Mouse (Mus musculus) gonadal fat pad, adult 2 months (tissue): Measurements from ENCODE around the gene Gm21987. TPM values are rescaled to one million over a fixed set of nuclear protein-coding genes. Genes with fewer than 3 reads are reported as not detected.
A peak's percentile ranks its signal among the peaks of the same experiment; 100 is the strongest.
"Not testable (repeated sequence)": the region's sequence is repeated elsewhere in the genome, so short reads cannot be mapped to it uniquely, and the experiment has no call there.

Experiments used
- DNase-seq: peaks from one replicate; pipeline ENCODE4 v3.0.0-alpha.2; 2012; ENCODE audit warnings: low read depth
- polyA plus RNA-seq: library from polyadenylated mRNA; depleted of rRNA; stranded (reverse); fragments of >200 nt; gene quantifications from 2 replicates; pipeline ENCODE4 v1.2.3, GENCODE M21; 2012; rRNA removed

Gene Gm21987
- polyA plus RNA-seq = not detected in 2 replicates

DNA sequence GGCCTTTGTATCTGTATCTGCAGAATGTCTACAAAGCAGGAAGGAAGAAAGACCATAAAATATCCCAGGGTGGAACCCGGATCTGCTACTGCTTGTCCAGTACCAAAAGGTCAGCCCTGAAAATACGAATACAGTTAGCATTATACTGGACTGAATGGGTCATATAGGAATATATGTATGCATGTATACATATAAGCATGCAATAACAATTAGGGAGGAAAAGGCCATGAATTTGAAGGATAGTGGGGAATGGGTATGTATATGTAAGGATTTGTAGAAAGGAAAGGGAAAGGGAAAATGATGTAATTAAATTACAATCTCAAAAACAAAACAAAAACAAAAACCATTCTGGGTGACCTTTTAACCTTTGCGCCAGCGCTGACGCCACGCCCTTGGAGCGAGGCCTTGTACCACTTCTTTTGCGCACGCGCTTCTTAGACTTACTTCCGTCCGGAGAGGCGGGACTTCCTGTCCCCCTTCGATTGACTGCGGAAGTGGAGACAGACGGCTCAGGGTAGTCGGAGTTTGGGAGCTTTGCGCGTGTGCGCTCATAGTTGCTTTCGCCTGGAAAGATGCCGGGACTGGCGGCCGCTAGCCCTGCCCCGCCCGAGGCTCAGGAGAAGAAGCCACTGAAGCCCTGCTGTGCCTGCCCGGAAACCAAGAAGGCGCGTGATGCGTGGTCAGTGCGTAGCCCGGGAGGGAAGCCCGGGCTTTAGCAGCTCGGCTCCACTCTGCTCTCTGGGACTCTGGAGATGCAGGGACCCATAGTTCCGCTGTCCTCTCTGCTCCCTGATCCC is at the start of gene Gm21987, which contains the start of gene Cox17:
TSS of gene Gm21987 (plus strand) at position 512 of the 797 bp plus-strand sequence.
TSS of gene Cox17 (plus strand) at position 463 of the 797 bp plus-strand sequence.
- DNase-seq = peak; percentile 62

DNA sequence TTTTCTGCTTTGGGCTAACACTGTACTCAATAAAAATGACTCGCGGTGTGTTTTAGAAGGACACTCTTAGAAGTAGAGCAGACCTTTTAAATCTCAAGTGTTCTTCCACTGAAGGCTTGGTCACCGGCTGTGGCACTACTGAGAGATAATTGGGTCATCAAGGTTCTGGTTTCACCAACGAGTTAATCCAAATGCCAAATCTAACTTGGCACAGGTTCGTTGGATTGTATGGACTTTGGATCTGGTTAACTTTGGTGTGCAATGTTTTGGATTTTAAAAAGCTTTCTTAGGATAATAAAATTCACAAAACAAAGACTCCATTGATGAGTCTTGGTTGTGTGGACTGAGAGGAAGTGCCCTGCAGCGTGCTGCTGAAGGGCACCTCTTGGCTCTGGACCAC is 48.4 kb upstream of the Gm21987 start:
- DNase-seq = no peak

DNA sequence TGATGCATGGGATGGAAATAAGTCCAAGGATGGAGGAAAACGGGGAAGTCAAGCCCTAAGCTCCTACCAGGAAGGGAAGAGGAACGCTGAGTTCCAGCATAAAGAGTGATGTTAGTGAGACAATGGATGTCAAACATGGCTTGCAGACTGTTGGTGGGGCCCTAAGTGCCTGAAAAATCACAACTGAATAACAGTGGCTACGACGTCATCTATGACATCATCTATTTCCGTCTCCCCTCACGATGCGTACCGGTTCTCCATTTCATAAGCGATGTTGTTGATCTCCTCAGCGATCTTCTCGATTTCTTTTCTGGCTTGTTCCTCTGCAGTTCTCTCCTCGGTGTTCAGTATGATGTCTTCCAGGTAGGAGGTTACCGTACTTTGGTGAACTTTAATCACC is 44.5 kb upstream of the Gm21987 start:
- no peak for DNase-seq

DNA sequence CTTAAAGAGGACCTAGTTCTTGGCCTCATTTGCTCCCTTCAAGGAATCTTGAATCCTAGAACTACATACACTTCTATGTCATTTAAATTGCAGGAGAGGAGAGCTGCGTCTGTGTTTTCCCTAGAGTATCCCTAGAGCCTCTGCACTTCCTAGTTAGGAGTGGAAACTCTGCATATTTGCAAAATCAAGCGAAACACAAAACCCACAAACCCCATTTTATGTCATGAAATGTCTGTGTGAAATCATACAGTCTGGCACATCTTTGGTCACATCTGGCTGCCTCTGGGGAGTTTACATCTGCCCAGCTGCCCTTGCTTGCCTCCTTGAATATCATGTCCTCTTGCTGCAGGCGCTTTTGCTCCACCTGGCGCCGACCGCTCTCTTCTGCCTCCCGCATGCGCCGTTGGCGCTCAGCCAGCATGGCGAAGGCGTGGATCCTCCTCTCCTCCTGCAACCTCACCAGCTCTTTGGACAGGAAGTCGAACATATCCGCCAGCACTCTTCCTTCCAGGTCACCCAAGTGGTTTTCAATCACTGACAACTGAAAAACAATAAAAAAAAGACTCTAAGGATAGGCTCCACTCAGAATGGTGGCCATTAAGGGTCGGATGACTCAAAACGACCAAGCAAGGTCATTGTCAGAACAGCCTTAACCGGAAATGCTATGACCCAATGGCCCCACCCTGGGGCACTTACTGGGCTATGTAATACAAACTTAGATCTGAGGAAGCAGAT is 42.2 kb upstream of the Gm21987 start:
- peak; percentile 37 for DNase-seq

DNA sequence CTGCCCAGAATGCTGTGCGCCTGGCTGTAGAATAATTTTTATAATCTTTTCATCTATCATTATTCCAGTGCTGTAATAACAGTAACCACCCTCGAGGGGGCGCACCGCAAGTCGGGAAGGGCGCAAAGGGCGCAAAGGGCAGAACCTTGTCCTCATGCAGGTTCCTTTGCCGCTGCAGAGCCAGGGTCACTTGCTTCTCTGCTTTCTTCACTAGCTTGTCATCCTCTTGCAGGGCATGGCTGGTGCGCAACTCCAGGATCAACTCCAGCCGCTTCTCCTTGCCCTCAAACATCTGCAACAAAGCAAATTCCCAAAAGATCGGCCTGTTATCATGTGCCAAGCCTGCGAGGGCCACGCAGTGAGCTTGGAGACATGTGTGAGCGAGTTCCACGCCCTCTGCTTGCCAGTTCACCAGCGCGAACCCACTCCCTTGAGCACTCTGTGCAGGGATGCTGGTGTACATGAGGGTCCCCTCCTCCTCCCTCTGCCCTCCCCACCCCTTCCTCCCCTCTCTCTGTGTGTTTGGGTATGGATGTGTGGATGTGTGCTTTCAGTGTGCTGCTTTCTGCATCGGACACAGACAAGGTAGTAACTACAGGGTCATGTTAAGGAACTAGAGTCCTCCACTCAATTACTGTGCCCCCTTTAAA is 40.1 kb upstream of the Gm21987 start:
- DNase-seq = no peak

- no peak for DNase-seq
Measured at GRCm38 (mm10) chr16:38307221-38307605, 39.6 kb upstream of the Gm21987 start.

GRCm38 (mm10) chr16:38307651-38308050 is 39.2 kb upstream of the Gm21987 start:
- no peak for DNase-seq

- no peak for DNase-seq
Measured at GRCm38 (mm10) chr16:38308195-38308594, 38.6 kb upstream of the Gm21987 start.

DNA sequence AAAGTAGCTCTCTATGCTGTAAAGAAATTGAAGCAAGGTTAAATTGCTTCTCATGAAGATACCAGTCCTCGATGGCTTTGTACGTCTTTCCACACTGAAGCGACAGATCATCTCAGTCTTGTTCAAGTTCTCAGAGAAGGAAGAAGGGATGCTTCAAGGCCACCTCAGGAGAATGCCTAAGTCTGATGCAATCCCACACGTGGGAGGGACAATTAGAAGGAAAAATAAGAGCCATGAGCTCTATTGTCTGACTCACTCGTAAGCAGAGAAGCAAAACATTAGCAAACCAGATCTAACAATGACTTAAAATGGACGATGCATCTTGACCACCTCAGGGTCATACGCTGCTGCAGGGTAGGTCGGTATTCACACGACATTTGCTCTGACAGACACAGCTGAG is 28.3 kb upstream of the Gm21987 start:
- peak; percentile 23 for DNase-seq

DNA sequence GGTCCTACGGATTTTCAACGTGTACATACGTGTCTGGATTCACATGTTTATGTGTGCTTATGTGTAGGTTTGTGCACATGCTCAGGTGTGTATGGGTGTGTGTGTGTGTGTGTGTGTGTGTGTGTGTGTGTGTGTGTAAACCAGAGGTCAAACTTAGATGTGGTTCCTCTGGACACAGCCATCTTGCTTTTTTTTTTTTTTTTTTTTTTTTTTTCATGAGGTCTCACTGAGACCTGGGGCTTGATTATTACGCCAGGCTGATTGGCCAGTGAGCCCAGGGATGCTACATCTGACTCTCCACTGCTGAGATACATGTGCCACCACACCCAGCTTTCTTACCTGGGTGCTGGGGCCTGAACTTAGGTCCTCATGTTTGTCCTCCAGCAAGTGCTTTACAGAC is 27.8 kb upstream of the Gm21987 start:
- no peak for DNase-seq

DNA sequence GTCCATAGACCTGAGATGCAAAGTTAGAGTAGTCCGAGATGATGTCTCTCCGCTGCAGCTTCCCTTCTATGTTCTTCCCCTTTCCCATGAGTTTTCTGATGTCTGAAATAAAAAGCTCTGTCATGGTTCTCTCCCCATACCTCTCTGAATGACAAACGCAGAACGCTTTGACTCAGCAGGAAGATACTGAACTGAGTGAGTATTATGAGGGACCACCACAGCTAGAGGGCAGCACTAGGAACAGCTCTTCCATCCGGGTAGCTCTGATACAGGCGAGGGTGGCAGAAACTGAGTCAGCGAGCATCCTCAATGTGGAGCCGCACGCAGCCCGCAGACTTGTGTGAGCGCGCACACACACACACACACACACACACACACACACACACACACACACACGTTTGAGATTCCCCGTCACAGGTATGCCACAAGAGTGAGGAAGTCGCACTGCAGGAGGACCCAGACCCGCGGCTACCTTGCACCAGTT is 25.3 kb upstream of the Gm21987 start:
- no peak for DNase-seq

DNA sequence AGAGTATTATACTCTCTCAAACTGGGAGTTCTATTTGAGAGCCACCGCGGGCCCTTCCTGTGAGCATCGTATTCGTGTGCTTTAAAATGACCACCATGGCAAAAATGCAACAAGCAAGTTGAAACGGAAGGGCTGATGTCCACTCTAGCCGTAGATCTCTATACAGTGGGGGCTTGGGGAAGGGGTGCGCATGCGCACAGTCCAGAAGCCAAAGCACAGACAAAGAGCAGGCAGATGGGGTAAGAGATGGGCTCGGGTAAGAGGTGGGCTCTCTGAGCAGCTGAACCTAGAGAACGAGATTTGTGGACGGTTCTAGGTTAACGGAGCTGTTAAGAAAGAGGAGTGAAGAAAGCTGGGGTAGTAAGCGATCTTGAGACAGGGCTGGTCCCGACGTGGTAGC is 22.5 kb upstream of the Gm21987 start:
- DNase-seq = no peak

DNA sequence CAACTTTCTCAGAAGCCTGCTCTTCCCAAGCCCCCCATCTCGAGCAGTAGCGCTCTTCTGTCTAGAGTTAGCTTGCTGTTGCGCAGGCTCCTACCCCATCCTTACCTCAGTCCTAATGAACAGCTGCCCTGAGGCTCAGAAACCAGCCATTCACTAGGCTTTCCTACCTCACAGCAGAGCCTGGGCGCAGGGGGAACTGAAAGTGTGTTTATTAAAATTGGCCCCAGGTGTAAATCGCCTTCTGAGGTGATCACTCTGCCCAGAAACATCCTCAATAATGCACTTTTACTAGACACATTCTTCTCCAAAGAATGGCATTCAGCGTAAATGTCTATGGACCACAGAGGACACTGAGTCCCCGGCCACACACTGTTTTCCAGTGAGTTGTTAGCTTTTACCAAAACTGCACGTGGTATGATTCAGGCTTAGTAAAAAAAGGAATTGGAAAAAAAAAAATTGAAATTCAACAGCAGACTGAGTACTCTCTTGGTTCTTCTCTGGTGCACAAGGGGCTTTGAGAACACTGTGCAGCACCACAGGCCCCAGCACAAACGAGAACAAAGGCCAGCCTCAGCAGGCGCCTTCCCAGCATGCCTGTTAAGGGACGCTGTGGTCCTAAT is 20.0 kb upstream of the Gm21987 start:
- no peak for DNase-seq

- no peak for DNase-seq
Measured at GRCm38 (mm10) chr16:38329340-38329739, 17.5 kb upstream of the Gm21987 start.

DNA sequence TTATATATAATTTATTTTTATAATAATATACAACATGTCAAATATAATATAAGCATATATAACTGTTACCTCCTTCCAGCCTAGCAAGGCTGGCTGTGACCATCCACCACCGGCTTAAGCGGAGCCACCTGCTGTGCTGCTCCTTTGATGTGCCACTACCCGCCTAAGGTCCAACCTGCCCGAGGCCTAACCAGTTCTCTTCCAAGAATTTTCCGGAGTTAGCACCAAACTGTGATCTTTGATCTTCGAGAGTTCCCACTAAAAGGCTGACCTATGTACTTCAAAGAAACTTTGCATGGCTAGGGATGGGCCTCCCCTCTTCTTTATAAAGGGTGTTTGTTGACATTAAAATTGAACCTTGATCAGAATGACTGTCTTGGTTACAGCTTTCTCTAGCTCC is 12.4 kb upstream of the Gm21987 start:
- DNase-seq = no peak

GRCm38 (mm10) chr16:38338077-38338476 is 8.8 kb upstream of the Gm21987 start:
- not testable (repeated sequence) for DNase-seq

- DNase-seq = no peak
Measured at GRCm38 (mm10) chr16:38341396-38342324, 5.2 kb upstream of the Gm21987 start, which contains the start of gene Maats1. TSS of gene Maats1 (minus strand) at chr16:38342143.

- DNase-seq = no peak
Measured at GRCm38 (mm10) chr16:38344941-38345725, 1.7 kb upstream of the Gm21987 start.

DNA sequence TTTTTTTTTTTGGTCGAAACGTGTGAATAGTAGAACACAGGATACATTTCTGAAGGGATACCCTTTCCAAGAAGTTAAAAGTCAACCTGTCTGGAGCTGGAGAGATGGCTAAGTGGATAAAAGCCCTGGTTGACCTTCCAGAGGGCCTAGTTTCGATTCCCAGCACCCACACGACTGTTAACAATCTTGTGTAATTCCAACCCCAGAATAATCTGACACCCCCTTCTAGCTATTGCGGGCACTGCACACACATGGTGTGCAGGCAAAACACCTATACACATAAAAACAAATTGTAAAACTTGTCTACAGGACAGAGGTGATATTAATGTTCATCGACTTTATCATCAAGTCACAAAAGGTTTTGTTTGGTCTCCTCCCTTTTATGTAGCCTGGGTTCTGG is 748 bp downstream of the Gm21987 start:
- no peak for DNase-seq

DNA sequence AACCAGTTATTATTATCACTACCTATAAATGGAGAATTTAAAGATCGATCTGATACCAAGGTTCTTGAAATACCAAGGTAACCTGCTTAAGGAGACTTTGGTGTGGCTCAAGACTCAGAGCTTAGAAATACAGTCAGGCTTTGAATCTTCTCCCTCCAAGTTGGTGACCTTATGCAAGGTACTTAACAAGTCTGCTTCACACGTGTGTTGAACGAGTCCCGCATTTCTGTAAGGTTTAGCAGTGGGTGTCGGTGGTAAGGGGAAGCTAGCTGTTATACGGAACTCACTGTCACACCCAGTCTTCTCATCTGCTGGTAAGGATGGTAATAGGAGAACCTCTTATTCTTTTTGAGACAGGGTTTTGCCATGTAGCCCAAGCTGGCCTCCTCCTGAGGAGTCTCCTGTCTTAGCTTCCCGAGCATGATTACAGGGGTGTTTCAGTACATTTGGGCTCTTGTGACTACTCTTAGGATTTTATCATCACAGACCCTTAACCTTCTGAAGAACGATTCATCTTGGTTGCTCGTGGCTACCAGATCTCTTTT is 1.4 kb downstream of the Gm21987 start:
- DNase-seq = no peak
